Mouse (Mus musculus) lung, embryonic 14.5 days (tissue): ENCODE measurements at regions not wholly inside any gene's neighbourhood (a gene's known extent, or its start where the extent isn't known, plus 50 kb on each side); places are given as distances from the start of the nearest gene placed in this dataset.

Experiments used
- ATAC-seq: fragments of 200-750 bp; cut with Nextera tagmentation; 2 replicates; pipeline ENCODE4 v1.8.0; 2017; ENCODE audit warnings: mild to moderate bottlenecking, moderate TSS enrichment, moderate library complexity; ENCODE audit not compliant: insufficient read depth
- DNase-seq: peaks from one replicate; pipeline ENCODE4 v3.0.0-alpha.2; 2015
- H3K27ac ChIP-seq: fragments of 300-500 bp; sonication (generic); 2 replicates; pipeline ENCODE4 v1.5.1; 2014; ENCODE audit warnings: low read depth, mild to moderate bottlenecking, moderate library complexity
- H3K27me3 ChIP-seq: fragments of 300-500 bp; sonication (generic); 2 replicates; pipeline ENCODE4 v1.6.1; 2014; ENCODE audit warnings: low read length, control low read depth; ENCODE audit not compliant: insufficient read depth
- H3K36me3 ChIP-seq: fragments of 300-500 bp; sonication (generic); 2 replicates; pipeline ENCODE4 v1.6.1; 2014; ENCODE audit warnings: control low read depth; ENCODE audit not compliant: insufficient read depth
- H3K4me1 ChIP-seq: fragments of 300-500 bp; sonication (generic); 2 replicates; pipeline ENCODE4 v1.6.1; 2014; ENCODE audit warnings: antibody characterized with exemption, control low read depth; ENCODE audit not compliant: insufficient read depth
- H3K4me2 ChIP-seq: fragments of 300-500 bp; sonication (generic); 2 replicates; pipeline ENCODE4 v1.6.1; 2014; ENCODE audit warnings: mild to moderate bottlenecking
- H3K4me3 ChIP-seq: fragments of 300-500 bp; sonication (generic); 2 replicates; pipeline ENCODE4 v1.5.1; 2014; ENCODE audit warnings: low read depth, low read length
- H3K9ac ChIP-seq: fragments of 300-500 bp; sonication (generic); 2 replicates; pipeline ENCODE4 v1.6.1; 2014
- H3K9me3 ChIP-seq: fragments of 300-500 bp; sonication (generic); 2 replicates; pipeline ENCODE4 v1.6.1; 2016; ENCODE audit warnings: low read depth, low read length, control low read depth
- CTCF ChIP-seq: IDR thresholded peaks from 2 replicates; pipeline ENCODE4 v1.5.1; 2016; ENCODE audit warnings: antibody characterized with exemption, low read depth
- WGBS: fragments of 180-500 bp; shearing (Covaris S2); extraction: QIAGEN DNeasy Blood & Tissue Kit; methylation state at CpG from one replicate; pipeline ENCODE4 v1.1.7; 2014; 5-methylcytosine and 5-hydroxymethylcytosine counted together

- no peak for DNase-seq
- 46% methylated on average over 4 of the region's 4 CpGs for WGBS
- no peaks in the 10 kb centered on the region for H3K9me3 ChIP-seq
- ATAC-seq: no peak
- H3K4me1 ChIP-seq: peaks cover 4% of the 10 kb centered on the region; the same call in 1 of the 2 replicates
- no peak overlapping the region for H3K4me3 ChIP-seq
- H3K4me2 ChIP-seq: no peak overlapping the region
- H3K27ac ChIP-seq: no peak overlapping the region
- no peak overlapping the region for H3K9ac ChIP-seq
- no peaks in the 10 kb centered on the region for H3K36me3 ChIP-seq
- TF ChIP-seq CTCF: no peak
- H3K27me3 ChIP-seq: no peaks in the 10 kb centered on the region
These were observed 376.8 kb downstream of the Ptpru start for GRCm38 (mm10) chr4:131461312-131461711.

- DNase-seq (no peak), ATAC-seq (no peak)
- Histone ChIP-seq H3K4me2 (no peak overlapping the region), H3K4me1 (peaks cover 4% of the 10 kb centered on the region; the same call in 1 of the 2 replicates), H3K36me3 (no peaks in the 10 kb centered on the region), H3K27me3 (no peaks in the 10 kb centered on the region), H3K9me3 (no peaks in the 10 kb centered on the region), H3K9ac (no peak overlapping the region), H3K4me3 (no peak overlapping the region), H3K27ac (no peak overlapping the region)
- WGBS: 65% methylated on average over 7 of the region's 7 CpGs
- no peak for TF ChIP-seq CTCF
These were observed 376.4 kb downstream of the Ptpru start for GRCm38 (mm10) chr4:131461728-131462127.

- ATAC-seq: no peak
- 31% methylated on average over 6 of the region's 6 CpGs for WGBS
- H3K36me3 ChIP-seq: no peaks in the 10 kb centered on the region
- no peaks in the 10 kb centered on the region for H3K9me3 ChIP-seq
- H3K27ac ChIP-seq: no peak overlapping the region
- no peak overlapping the region for H3K4me3 ChIP-seq
- H3K4me2 ChIP-seq: no peak overlapping the region
- no peaks in the 10 kb centered on the region for H3K27me3 ChIP-seq
- no peak for TF ChIP-seq CTCF
- H3K4me1 ChIP-seq: no peaks in the 10 kb centered on the region
- no peak overlapping the region for H3K9ac ChIP-seq
- DNase-seq: peak; percentile 32
These were observed 363.1 kb downstream of the Ptpru start for GRCm38 (mm10) chr4:131475023-131475422.

GRCm38 (mm10) chr4:131478923-131479322 is 359.2 kb downstream of the Ptpru start:
- Histone ChIP-seq H3K9ac (no peak overlapping the region), H3K9me3 (no peaks in the 10 kb centered on the region), H3K27me3 (no peaks in the 10 kb centered on the region), H3K36me3 (no peaks in the 10 kb centered on the region), H3K4me2 (no peak overlapping the region), H3K4me3 (no peak overlapping the region), H3K27ac (no peak overlapping the region), H3K4me1 (no peaks in the 10 kb centered on the region)
- WGBS: 60% methylated on average over 9 of the region's 9 CpGs
- ATAC-seq: no peak
- TF ChIP-seq CTCF: peak; percentile 12
- DNase-seq: peak; percentile 17

- no peaks in the 10 kb centered on the region for H3K4me1 ChIP-seq
- no peak for ATAC-seq
These were observed 354.0 kb downstream of the Ptpru start for GRCm38 (mm10) chr4:131483958-131484605.

GRCm38 (mm10) chr4:131484607-131485111 is 353.4 kb downstream of the Ptpru start:
- ATAC-seq (no peak), DNase-seq (no peak)
- no peaks in the 10 kb centered on the region for H3K27me3 ChIP-seq
- no peak overlapping the region for H3K4me3 ChIP-seq
- no peak overlapping the region for H3K27ac ChIP-seq
- 38% methylated on average over 14 of the region's 14 CpGs for WGBS
- H3K9ac ChIP-seq: no peak overlapping the region
- no peaks in the 10 kb centered on the region for H3K9me3 ChIP-seq
- H3K36me3 ChIP-seq: no peaks in the 10 kb centered on the region
- no peak for TF ChIP-seq CTCF
- H3K4me1 ChIP-seq: no peaks in the 10 kb centered on the region
- H3K4me2 ChIP-seq: no peak overlapping the region

More at GRCm38 (mm10) chr4:131483958-131484605, 354.0 kb downstream of the Ptpru start:
- no peak for TF ChIP-seq CTCF
- H3K36me3 ChIP-seq: no peaks in the 10 kb centered on the region
- WGBS: 32% methylated on average over 15 of the region's 15 CpGs
- H3K27me3 ChIP-seq: no peaks in the 10 kb centered on the region
- no peak overlapping the region for H3K9ac ChIP-seq
- H3K4me2 ChIP-seq: no peak overlapping the region
- peak; percentile 37 for DNase-seq
- no peak overlapping the region for H3K4me3 ChIP-seq
- H3K9me3 ChIP-seq: no peaks in the 10 kb centered on the region
- H3K27ac ChIP-seq: no peak overlapping the region

GRCm38 (mm10) chr4:131485126-131485825 is 352.8 kb downstream of the Ptpru start:
- Histone ChIP-seq H3K4me1 (no peaks in the 10 kb centered on the region), H3K9ac (no peak overlapping the region), H3K36me3 (no peaks in the 10 kb centered on the region), H3K27ac (no peak overlapping the region), H3K4me3 (no peak overlapping the region), H3K9me3 (no peaks in the 10 kb centered on the region), H3K27me3 (no peaks in the 10 kb centered on the region), H3K4me2 (no peak overlapping the region)
- no peak for TF ChIP-seq CTCF
- 73% methylated on average over 13 of the region's 13 CpGs for WGBS
- DNase-seq (no peak), ATAC-seq (no peak)
